Mouse (Mus musculus) testis, adult 2 months (tissue): ENCODE measurements around the gene Ebi3.

Source experiments
- CTCF ChIP-seq: fragments of 200-500 bp; IDR thresholded peaks from 2 replicates; pipeline ENCODE4 v1.5.1; 2012; ENCODE audit warnings: low read depth, mild to moderate bottlenecking, inconsistent platforms, low read length, moderate library complexity; ENCODE audit not compliant: control insufficient read depth, insufficient read depth, insufficient replicate concordance
- POLR2A ChIP-seq: fragments of 200-500 bp; IDR thresholded peaks from 2 replicates; pipeline ENCODE4 v1.6.1; 2012; ENCODE audit warnings: low read depth, mild to moderate bottlenecking, inconsistent platforms, low read length, moderate library complexity; ENCODE audit not compliant: control insufficient read depth

- TF ChIP-seq CTCF (no peak), POLR2A (no peak)
These were observed 19.0 kb downstream of the Ebi3 start for GRCm38 (mm10) chr17:55971453-55971852.
